Mouse (Mus musculus): ENCODE results near the gene Ccdc24. TPM values are rescaled to one million over a fixed set of nuclear protein-coding genes. Genes with fewer than 3 reads are reported as not detected.

Ccdc24 gene
- polyA plus RNA-seq, 1 experiment from 2014 or later: 1.4 TPM

DNA sequence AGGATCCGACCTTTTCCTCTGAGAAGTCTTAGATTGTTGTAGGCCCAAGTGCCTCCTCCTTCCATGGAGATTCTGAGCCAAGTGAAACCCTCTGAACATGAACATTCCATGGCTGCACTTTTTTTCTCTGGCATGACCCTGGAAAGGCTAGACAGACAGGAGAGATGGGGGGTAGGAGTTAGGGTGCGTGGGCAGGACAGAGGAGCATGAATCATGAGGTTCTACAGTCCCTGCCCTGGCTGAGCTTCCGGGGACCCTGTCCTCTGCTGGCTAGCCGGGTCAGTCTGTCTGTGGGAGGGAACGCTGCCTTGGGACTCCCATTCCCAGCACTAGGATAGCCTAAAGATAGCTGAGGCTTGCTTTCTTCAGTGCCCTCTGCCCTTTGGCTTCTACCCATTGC is 27.9 kb downstream of the Ccdc24 start:
- no peak overlapping the region for H3K4me2 ChIP-seq
- H3K27me3 ChIP-seq (ENCODE audit: control insufficient read depth, insufficient read depth, low read length): no peaks in the 10 kb centered on the region
- 88% methylated on average over 5 of the region's 5 CpGs for WGBS
- DNase-seq (ENCODE audit: low spot score, missing footprints) (peak; percentile 64), ATAC-seq (ENCODE audit: low FRiP score) (no peak)
- peaks cover 6% of the 10 kb centered on the region for H3K4me1 ChIP-seq (ENCODE audit: control insufficient read depth, insufficient read depth, low read length)
- no peaks in the 10 kb centered on the region for H3K36me3 ChIP-seq (ENCODE audit: control insufficient read depth, insufficient read depth, low read length)
- no peak overlapping the region for H3K27ac ChIP-seq (ENCODE audit: low read depth, low read length)
- no peak overlapping the region for H3K4me3 ChIP-seq (ENCODE audit: low read depth, low read length)
- H3K9me3 ChIP-seq (ENCODE audit: control insufficient read depth, low read length): no peaks in the 10 kb centered on the region
- no peak overlapping the region for H3K9ac ChIP-seq (ENCODE audit: low read length)

DNA sequence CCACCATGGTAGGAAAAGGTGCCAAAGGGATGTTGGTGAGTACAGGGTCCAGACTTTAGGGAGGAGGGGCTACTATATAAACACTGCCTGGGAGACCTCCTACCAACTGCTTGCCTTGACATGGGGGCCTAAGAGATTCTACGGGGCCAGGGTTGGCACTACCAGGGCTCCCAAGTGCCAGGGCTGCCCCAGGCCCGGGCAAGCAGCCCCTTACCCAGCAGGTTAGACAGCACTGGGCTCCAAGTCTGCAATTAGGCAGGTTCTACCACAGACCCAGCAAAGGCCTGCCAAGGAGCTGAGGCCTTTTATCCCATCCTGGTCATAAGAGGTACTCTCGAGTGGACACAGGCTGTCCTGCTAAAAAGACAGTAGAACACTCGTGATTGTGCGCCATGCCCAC is 29.3 kb downstream of the Ccdc24 start:
- Histone ChIP-seq H3K9ac (ENCODE audit: low read length) (no peak overlapping the region), H3K4me2 (no peak overlapping the region), H3K4me1 (ENCODE audit: control insufficient read depth, insufficient read depth, low read length) (no peaks in the 10 kb centered on the region), H3K36me3 (ENCODE audit: control insufficient read depth, insufficient read depth, low read length) (no peaks in the 10 kb centered on the region), H3K27ac (ENCODE audit: low read depth, low read length) (no peak overlapping the region), H3K27me3 (ENCODE audit: control insufficient read depth, insufficient read depth, low read length) (no peaks in the 10 kb centered on the region), H3K9me3 (ENCODE audit: control insufficient read depth, low read length) (no peaks in the 10 kb centered on the region), H3K4me3 (ENCODE audit: low read depth, low read length) (no peak overlapping the region)
- 94% methylated on average over 5 of the region's 5 CpGs for WGBS
- DNase-seq (ENCODE audit: low spot score, missing footprints) (no peak), ATAC-seq (ENCODE audit: low FRiP score) (no peak)

DNA sequence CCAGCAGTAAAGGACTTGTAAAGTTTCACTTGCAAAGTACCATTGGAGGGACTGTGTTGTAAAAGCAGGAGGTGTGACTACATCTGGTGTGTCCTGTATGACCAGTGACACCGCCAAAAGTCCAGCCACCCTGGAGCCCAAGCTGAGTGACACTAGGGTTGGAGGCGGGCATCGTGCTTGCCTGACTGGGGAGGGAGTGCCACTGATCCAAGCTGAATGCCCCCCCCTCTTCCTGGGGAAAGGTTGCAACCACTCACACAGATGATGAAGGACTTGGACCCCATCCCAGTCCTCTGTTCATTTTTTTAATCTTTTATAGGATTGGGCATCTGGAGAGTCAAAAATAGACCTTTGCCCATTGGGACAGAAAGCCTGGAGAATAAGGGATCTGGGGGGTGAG is 30.8 kb downstream of the Ccdc24 start:
- H3K27me3 ChIP-seq (ENCODE audit: control insufficient read depth, insufficient read depth, low read length): no peaks in the 10 kb centered on the region
- ATAC-seq (ENCODE audit: low FRiP score) (no peak), DNase-seq (ENCODE audit: low spot score, missing footprints) (peak; percentile 61)
- no peaks in the 10 kb centered on the region for H3K36me3 ChIP-seq (ENCODE audit: control insufficient read depth, insufficient read depth, low read length)
- H3K4me2 ChIP-seq: no peak overlapping the region
- no peaks in the 10 kb centered on the region for H3K4me1 ChIP-seq (ENCODE audit: control insufficient read depth, insufficient read depth, low read length)
- WGBS: 85% methylated on average over 3 of the region's 3 CpGs
- H3K9ac ChIP-seq (ENCODE audit: low read length): no peak overlapping the region
- H3K9me3 ChIP-seq (ENCODE audit: control insufficient read depth, low read length): no peaks in the 10 kb centered on the region
- H3K27ac ChIP-seq (ENCODE audit: low read depth, low read length): no peak overlapping the region
- no peak overlapping the region for H3K4me3 ChIP-seq (ENCODE audit: low read depth, low read length)

DNA sequence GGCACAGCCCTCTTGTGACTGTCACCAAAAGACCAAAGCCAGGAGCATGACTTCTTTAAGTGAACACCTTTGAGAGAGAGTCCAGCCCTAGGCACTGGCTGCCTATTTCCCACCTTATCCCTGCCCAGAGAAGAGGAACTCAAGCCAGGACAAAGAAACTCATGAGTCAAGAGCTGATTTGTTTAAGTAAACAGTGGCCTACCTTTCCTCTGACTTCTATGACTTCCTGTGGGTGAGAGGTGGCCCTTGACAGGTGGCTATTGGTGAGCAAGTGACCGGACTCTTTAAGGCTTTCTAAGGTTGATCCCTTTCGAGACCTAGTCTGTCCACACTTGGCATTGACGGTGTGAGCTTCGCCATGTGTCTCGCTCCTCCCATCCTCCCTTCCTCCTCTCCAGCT is 31.5 kb downstream of the Ccdc24 start:
- WGBS: 93% methylated on average over 5 of the region's 5 CpGs
- Histone ChIP-seq H3K9ac (ENCODE audit: low read length) (no peak overlapping the region), H3K4me1 (ENCODE audit: control insufficient read depth, insufficient read depth, low read length) (no peaks in the 10 kb centered on the region), H3K27ac (ENCODE audit: low read depth, low read length) (no peak overlapping the region), H3K4me2 (no peak overlapping the region), H3K4me3 (ENCODE audit: low read depth, low read length) (no peak overlapping the region), H3K9me3 (ENCODE audit: control insufficient read depth, low read length) (no peaks in the 10 kb centered on the region), H3K36me3 (ENCODE audit: control insufficient read depth, insufficient read depth, low read length) (no peaks in the 10 kb centered on the region), H3K27me3 (ENCODE audit: control insufficient read depth, insufficient read depth, low read length) (no peaks in the 10 kb centered on the region)
- ATAC-seq (ENCODE audit: low FRiP score) (no peak), DNase-seq (ENCODE audit: low spot score, missing footprints) (peak; percentile 65)

DNA sequence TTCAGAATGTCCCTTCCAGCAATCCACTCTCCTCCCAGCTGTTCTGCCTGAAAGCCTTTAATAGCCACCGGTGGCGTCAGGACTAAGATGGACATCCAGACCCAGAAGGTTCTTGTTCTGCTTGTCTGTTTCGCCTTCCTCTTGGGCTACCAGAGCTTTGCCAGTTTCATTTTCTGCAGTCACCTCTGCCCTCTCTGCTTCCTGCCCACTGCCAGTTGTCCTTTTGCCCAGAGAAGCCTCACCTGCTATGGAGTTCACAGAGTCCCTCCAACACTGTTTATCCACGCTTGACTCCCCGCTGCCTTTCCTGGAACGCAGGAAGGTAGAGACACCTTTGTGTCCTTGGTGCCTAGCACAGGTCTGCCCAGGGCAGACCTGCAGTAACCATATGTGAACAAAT is 33.0 kb downstream of the Ccdc24 start:
- Histone ChIP-seq H3K4me1 (ENCODE audit: control insufficient read depth, insufficient read depth, low read length) (peaks cover 4% of the 10 kb centered on the region), H3K27ac (ENCODE audit: low read depth, low read length) (no peak overlapping the region), H3K4me2 (no peak overlapping the region), H3K36me3 (ENCODE audit: control insufficient read depth, insufficient read depth, low read length) (no peaks in the 10 kb centered on the region), H3K27me3 (ENCODE audit: control insufficient read depth, insufficient read depth, low read length) (no peaks in the 10 kb centered on the region), H3K9me3 (ENCODE audit: control insufficient read depth, low read length) (no peaks in the 10 kb centered on the region), H3K4me3 (ENCODE audit: low read depth, low read length) (no peak overlapping the region), H3K9ac (ENCODE audit: low read length) (no peak overlapping the region)
- WGBS: 84% methylated on average over 6 of the region's 6 CpGs
- DNase-seq (ENCODE audit: low spot score, missing footprints) (no peak), ATAC-seq (ENCODE audit: low FRiP score) (no peak)

DNA sequence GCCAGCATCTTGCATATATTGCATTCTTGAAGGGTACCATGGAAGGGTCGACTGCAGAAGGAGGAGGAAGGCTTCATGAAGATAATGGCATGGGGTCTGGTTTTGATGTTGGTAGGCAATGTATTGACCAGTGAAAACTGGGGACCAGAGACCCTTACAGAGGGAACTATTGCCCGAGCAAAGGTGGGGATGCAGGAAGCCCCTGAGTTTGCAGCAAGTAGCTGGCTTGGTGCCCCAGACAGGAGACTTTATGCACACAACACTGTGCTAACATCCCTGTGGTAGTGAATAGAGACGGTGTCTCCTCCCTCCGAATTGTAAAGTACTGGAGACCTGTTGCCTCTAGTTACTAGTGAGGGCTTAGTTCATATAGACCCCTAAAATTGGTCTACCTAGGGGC is 35.1 kb downstream of the Ccdc24 start:
- peak; percentile 56 for DNase-seq (ENCODE audit: low spot score, missing footprints)
- no peaks in the 10 kb centered on the region for H3K27me3 ChIP-seq (ENCODE audit: control insufficient read depth, insufficient read depth, low read length)
- no peaks in the 10 kb centered on the region for H3K36me3 ChIP-seq (ENCODE audit: control insufficient read depth, insufficient read depth, low read length)
- H3K4me2 ChIP-seq: no peak overlapping the region
- no peaks in the 10 kb centered on the region for H3K9me3 ChIP-seq (ENCODE audit: control insufficient read depth, low read length)
- no peak overlapping the region for H3K4me3 ChIP-seq (ENCODE audit: low read depth, low read length)
- 69% methylated on average over 4 of the region's 4 CpGs for WGBS
- peaks cover 4% of the 10 kb centered on the region for H3K4me1 ChIP-seq (ENCODE audit: control insufficient read depth, insufficient read depth, low read length)
- no peak overlapping the region for H3K9ac ChIP-seq (ENCODE audit: low read length)
- no peak for ATAC-seq (ENCODE audit: low FRiP score)
- no peak overlapping the region for H3K27ac ChIP-seq (ENCODE audit: low read depth, low read length)

DNA sequence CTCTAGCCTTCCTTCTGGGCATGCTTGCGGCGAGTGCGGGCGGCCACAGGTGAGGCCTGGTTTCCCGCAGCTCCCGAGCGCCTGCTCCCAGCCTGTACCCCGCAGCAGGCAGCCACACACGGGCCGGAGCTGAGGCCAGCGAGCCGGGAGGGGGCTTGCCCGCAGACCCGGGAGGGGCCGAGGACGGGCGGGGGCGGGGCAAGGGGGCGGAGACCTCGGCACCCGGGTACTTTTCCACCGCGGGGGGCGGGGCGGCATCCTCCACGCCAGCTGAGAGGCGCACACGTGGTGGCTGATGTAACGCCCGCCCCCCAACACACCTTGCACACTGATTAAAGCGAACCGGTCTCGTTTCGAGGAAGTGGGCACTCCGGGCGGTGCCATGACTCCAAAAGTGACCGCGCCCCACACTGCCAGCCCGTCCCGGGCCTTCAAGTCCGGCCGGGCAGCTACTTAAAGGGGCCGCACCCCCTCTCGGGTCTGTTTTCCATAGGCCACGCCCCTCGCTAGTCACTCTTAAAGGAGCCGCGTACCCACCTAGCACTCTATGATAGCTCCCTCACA is 36.1 kb downstream of the Ccdc24 start:
- Histone ChIP-seq H3K27ac (ENCODE audit: low read depth, low read length) (no peak overlapping the region; the same call in 1 of the 2 replicates), H3K4me1 (ENCODE audit: control insufficient read depth, insufficient read depth, low read length) (peaks cover 4% of the 10 kb centered on the region), H3K9ac (ENCODE audit: low read length) (peak overlapping the region; percentile 58), H3K4me3 (ENCODE audit: low read depth, low read length) (peak overlapping the region; percentile 68), H3K36me3 (ENCODE audit: control insufficient read depth, insufficient read depth, low read length) (no peaks in the 10 kb centered on the region), H3K27me3 (ENCODE audit: control insufficient read depth, insufficient read depth, low read length) (no peaks in the 10 kb centered on the region), H3K4me2 (peak overlapping the region; percentile 97), H3K9me3 (ENCODE audit: control insufficient read depth, low read length) (no peaks in the 10 kb centered on the region)
- DNase-seq (ENCODE audit: low spot score, missing footprints): peak; percentile 98
- WGBS: 1% methylated on average over 37 of the region's 48 CpGs
- peak; percentile 94 for ATAC-seq (ENCODE audit: low FRiP score)

DNA sequence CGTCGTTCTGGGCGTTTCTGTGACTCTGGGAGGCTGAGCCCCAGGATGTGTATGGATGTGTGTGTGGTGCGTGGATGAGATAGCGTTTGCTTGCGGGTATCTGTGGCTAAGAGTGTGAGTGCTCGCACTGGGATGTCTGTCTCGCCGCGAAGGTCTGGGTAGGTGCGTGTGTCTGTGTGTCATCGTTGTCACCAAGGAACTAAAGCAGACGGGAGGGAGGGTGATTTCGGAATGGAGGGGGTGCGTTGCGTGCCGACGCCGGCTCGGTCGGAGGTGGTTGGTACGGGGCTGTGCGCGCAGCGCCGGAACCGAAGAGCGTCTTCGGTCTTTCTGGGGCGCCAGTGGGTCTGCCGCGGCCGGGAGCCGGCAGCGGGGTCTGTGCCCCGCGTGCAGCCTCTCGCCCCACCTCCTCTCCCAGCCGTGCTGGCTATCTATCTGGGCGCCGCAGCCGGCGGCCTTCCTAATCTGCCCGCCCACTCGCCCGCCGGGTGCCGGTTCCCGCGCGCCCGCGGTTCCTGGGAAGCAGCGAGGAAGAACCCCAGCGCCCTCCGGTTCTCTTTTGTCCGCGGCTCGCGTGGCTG is 36.7 kb downstream of the Ccdc24 start:
- Histone ChIP-seq H3K36me3 (ENCODE audit: control insufficient read depth, insufficient read depth, low read length) (no peaks in the 10 kb centered on the region), H3K4me1 (ENCODE audit: control insufficient read depth, insufficient read depth, low read length) (peaks cover 4% of the 10 kb centered on the region), H3K27ac (ENCODE audit: low read depth, low read length) (no peak overlapping the region; the same call in 1 of the 2 replicates), H3K4me3 (ENCODE audit: low read depth, low read length) (peak overlapping the region; percentile 68), H3K9ac (ENCODE audit: low read length) (peak overlapping the region; percentile 58), H3K9me3 (ENCODE audit: control insufficient read depth, low read length) (no peaks in the 10 kb centered on the region), H3K27me3 (ENCODE audit: control insufficient read depth, insufficient read depth, low read length) (no peaks in the 10 kb centered on the region), H3K4me2 (peak overlapping the region; percentile 97)
- ATAC-seq (ENCODE audit: low FRiP score) (peak; percentile 51), DNase-seq (ENCODE audit: low spot score, missing footprints) (peak; percentile 96)
- WGBS: under 1% methylated on average over 59 of the region's 60 CpGs

DNA sequence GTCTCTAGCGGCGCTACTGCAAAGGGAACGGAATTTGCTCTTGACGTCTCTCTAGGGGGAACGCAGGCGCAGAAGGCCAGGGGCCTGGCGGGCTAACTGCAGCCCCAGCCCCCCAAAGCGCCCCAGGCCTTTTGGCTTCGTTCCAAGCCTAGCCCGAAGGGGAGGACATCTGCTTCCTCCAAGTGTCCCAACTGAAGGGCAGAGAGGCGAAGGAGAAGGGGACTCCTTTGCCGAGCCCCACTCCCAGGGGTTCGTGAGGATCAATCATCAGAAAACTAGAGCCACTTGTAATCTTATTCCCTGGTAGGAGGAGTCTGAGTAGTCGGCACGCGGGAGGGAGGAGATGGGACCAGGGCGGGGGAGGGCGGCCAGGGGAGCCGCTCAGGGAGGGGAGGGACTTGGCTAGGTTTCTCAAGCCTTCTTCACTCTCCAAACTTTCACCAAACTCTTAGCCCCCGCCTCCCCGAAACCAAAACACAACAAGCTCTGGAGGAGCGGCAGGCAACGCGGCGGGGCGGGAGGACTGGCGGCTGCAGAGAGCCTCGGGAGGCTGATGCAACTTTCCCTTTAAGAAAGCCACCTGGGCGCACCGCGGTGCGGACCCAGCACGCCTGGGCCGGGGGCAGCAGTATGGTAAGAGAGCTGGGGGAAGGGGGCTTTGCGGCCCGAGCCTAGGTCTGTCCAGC is 37.4 kb downstream of the Ccdc24 start:
- Histone ChIP-seq H3K4me2 (peak overlapping the region; percentile 97), H3K27ac (ENCODE audit: low read depth, low read length) (peak overlapping the region; percentile 40; the same call in 1 of the 2 replicates), H3K27me3 (ENCODE audit: control insufficient read depth, insufficient read depth, low read length) (no peaks in the 10 kb centered on the region), H3K9me3 (ENCODE audit: control insufficient read depth, low read length) (no peaks in the 10 kb centered on the region), H3K36me3 (ENCODE audit: control insufficient read depth, insufficient read depth, low read length) (no peaks in the 10 kb centered on the region), H3K4me3 (ENCODE audit: low read depth, low read length) (peak overlapping the region; percentile 68), H3K9ac (ENCODE audit: low read length) (peak overlapping the region; percentile 58), H3K4me1 (ENCODE audit: control insufficient read depth, insufficient read depth, low read length) (peaks cover 6% of the 10 kb centered on the region)
- ATAC-seq (ENCODE audit: low FRiP score) (peak; percentile 51; the same call in 1 of the 2 replicates), DNase-seq (ENCODE audit: low spot score, missing footprints) (peak; percentile 97)
- under 1% methylated on average over 35 of the region's 36 CpGs for WGBS
